Mouse (Mus musculus) thymus, adult 2 months (tissue): ENCODE data around the gene Plxdc2.

Experiments
- CTCF ChIP-seq: fragments of 200-500 bp; IDR thresholded peaks from 2 replicates; pipeline ENCODE4 v1.5.1; 2012; ENCODE audit warnings: mild to moderate bottlenecking, control low read depth, low read length, moderate library complexity, borderline replicate concordance; ENCODE audit not compliant: control insufficient read depth, poor library complexity, insufficient read depth; ENCODE audit errors: extremely low read depth
- POLR2A ChIP-seq: fragments of 200-500 bp; IDR thresholded peaks from 2 replicates; pipeline ENCODE4 v1.6.1; 2012; ENCODE audit warnings: mild to moderate bottlenecking, low read length, control low read depth, moderate library complexity; ENCODE audit not compliant: control insufficient read depth, poor library complexity, insufficient read depth; ENCODE audit errors: extremely low read depth

DNA sequence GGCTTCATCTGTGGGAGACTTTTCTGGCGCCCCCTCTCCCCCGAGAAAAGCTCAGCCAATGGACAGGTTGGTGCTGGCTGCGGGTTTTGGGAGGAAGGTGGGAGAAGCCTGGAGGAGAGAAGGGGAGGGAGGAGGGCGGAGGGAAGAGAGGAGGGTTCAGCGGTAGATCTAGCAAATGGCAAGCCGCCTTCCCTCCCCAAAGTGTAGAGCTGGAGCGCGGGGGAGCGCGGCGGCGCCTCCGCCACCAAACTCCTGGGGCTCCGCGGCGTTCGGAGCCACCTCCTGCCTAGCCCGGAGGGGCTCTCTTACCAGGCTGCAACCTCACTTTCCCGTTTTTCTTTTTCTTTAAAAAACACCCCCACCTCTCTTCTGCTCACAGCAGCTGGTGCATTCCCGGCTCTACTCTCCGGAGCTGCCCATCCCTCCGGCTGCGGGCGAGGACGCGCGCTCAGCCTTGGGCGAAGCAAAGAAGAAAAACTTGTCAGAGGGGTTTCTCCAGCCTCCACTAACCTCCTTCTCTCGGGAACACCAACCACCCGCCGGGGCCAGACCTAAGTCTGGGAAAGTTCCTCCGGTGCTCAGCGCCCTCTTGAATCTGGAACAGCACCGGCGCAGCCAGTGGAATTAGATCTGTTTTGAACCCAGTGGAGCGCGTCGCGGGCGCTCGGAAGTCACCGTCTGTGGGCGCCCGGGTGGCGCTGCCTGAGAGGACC, at the start of gene Plxdc2:
- TF ChIP-seq CTCF = no peak; the same call in 1 of the 2 replicates
- peak; percentile 59; the same call in 1 of the 2 replicates for TF ChIP-seq POLR2A
